Mouse (Mus musculus): ENCODE results near the gene Dus2. TPM values are rescaled to one million over a fixed set of nuclear protein-coding genes. Genes with fewer than 3 reads are reported as not detected.

Gene Dus2
- total and polyA plus RNA-seq, 2 experiments from 2014 or later: 15.4 to 20.2 TPM

DNA sequence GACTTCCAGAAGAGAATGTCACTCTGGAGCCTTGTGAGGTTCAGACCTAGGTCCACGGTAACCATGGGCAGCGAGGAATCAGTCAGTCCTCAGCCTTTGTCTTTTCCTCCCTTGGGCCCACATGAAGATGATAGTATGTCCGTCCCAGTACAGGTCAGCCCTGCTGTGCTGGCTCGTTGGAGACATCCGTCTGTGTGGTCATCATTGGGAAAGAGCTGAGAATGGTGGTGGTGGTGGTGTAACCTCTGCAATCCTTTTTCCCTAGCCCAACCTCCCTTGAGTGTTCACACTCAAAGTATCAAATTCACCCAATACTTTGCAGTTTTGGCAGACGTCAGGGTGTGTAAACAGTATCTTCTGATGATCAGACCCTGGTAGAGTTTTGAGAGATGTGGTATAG lies 58.7 kb downstream of the Dus2 start:
- TF ChIP-seq CTCF (IDR thresholded peaks at IDR 0.05; ENCODE audit: low read depth): no peak
- Histone ChIP-seq H3K36me3 (ENCODE audit: insufficient read depth, low read length) (peaks cover 28% of the 10 kb centered on the region), H3K4me2 (ENCODE audit: low read depth, low read length) (no peak overlapping the region), H3K27me3 (ENCODE audit: insufficient read depth, low read length) (no peaks in the 10 kb centered on the region), H3K9me3 (ENCODE audit: low read length) (no peaks in the 10 kb centered on the region), H3K4me1 (ENCODE audit: insufficient read depth, low read length) (no peaks in the 10 kb centered on the region), H3K4me3 (ENCODE audit: low read length) (no peak overlapping the region), H3K27ac (no peak overlapping the region), H3K9ac (replicated peaks; ENCODE audit: low read length) (no peak overlapping the region)
- 79% methylated on average over 6 of the region's 6 CpGs for WGBS
- ATAC-seq (no peak), DNase-seq (ENCODE audit: low spot score) (no peak)

DNA sequence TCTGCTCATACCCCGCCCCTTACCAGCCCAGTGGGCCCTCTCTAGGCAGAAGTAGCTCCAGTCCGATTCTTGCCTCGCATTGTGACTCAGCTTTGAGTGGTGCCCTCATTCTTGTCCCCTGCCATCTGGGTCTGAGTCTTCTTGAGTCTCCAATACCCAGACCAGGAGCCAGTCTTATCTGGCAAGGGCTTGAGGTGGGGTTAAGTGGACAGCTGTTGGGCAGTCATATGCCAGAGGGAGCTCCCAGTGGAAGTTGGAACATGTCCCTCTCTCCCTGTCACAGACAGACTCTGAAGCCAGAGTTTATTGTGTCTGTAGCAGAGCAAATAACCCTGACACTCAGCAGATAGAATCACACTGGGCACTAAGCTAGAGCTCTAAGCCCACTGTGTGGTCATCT lies 59.9 kb downstream of the Dus2 start:
- 85% methylated on average over 3 of the region's 3 CpGs for WGBS
- Histone ChIP-seq H3K27me3 (ENCODE audit: insufficient read depth, low read length) (no peaks in the 10 kb centered on the region), H3K27ac (no peak overlapping the region), H3K4me1 (ENCODE audit: insufficient read depth, low read length) (no peaks in the 10 kb centered on the region), H3K4me3 (ENCODE audit: low read length) (no peak overlapping the region), H3K9ac (replicated peaks; ENCODE audit: low read length) (no peak overlapping the region), H3K4me2 (ENCODE audit: low read depth, low read length) (no peak overlapping the region), H3K9me3 (ENCODE audit: low read length) (no peaks in the 10 kb centered on the region), H3K36me3 (ENCODE audit: insufficient read depth, low read length) (peaks cover 26% of the 10 kb centered on the region)
- no peak for ATAC-seq
- no peak for TF ChIP-seq CTCF (IDR thresholded peaks at IDR 0.05; ENCODE audit: low read depth)
- no peak for DNase-seq (ENCODE audit: low spot score)

DNA sequence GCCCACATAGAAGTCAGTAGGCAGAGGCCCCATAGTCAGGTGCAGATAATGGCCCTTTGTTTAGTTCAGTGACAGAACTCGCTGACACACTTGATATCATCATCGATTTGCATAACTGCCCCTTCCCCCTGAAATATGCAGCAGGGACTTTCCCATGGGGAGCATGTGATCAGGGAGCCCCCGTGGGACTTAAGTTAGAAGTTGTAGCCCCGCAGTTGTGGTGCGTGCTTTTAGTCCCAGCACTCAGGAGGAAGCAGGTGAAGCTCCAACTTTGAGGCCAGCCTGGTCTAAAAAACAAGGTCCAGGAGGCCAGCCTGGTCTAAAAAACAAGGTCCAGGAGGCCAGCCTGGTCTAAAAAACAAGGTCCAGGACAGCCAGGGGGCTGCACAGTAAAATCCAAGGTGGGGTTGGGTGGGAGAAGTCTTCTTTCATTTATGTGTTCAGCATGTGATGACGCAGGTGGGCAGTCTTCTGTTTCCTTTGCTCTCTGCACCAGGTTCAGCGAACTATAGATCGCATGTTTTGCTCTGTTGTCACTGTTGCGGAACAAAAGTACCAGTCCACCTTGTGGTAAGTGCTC lies 61.5 kb downstream of the Dus2 start:
- Histone ChIP-seq H3K27me3 (ENCODE audit: insufficient read depth, low read length) (no peaks in the 10 kb centered on the region), H3K36me3 (ENCODE audit: insufficient read depth, low read length) (peaks cover 26% of the 10 kb centered on the region), H3K4me3 (ENCODE audit: low read length) (no peak overlapping the region), H3K9me3 (ENCODE audit: low read length) (no peaks in the 10 kb centered on the region), H3K4me1 (ENCODE audit: insufficient read depth, low read length) (no peaks in the 10 kb centered on the region), H3K9ac (replicated peaks; ENCODE audit: low read length) (no peak overlapping the region), H3K27ac (no peak overlapping the region), H3K4me2 (ENCODE audit: low read depth, low read length) (no peak overlapping the region)
- 86% methylated on average over 9 of the region's 9 CpGs for WGBS
- ATAC-seq: no peak
- no peak for DNase-seq (ENCODE audit: low spot score)
- TF ChIP-seq CTCF (IDR thresholded peaks at IDR 0.05; ENCODE audit: low read depth): no peak

DNA sequence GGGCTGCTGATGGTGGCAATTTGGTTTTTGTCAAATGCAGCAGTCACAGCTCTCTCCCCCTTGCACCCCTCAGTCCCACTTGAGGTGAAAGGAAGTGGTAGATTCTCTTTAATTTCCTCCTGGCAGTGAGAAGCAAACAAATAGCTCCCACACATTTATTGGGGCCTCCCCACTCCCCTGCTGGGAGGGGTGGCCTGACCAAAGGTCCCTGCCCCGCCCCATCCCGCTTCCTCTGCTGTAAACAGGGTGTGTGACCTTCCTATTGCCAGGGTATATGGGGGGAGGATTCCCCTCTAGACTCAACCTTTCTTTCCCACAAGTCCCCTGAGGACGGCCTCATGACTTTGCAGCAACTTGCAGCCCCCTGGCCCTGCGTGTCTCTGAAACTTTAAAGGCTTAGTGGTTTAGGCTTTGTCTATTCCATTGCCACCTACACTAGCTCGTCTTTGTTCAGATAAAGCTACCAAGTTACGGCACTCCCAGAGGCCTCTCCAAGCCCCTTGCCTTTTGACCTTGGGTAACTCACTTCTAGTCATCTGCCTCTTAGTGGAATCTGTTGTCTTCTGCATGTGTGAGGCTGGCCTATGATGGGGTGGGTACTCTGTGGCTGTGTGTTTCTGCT lies 63.2 kb downstream of the Dus2 start:
- ATAC-seq (no peak), DNase-seq (ENCODE audit: low spot score) (no peak)
- Histone ChIP-seq H3K27ac (no peak overlapping the region), H3K36me3 (ENCODE audit: insufficient read depth, low read length) (peaks cover 22% of the 10 kb centered on the region), H3K4me3 (ENCODE audit: low read length) (no peak overlapping the region), H3K9me3 (ENCODE audit: low read length) (no peaks in the 10 kb centered on the region), H3K4me2 (ENCODE audit: low read depth, low read length) (no peak overlapping the region), H3K4me1 (ENCODE audit: insufficient read depth, low read length) (no peaks in the 10 kb centered on the region), H3K27me3 (ENCODE audit: insufficient read depth, low read length) (no peaks in the 10 kb centered on the region), H3K9ac (replicated peaks; ENCODE audit: low read length) (no peak overlapping the region)
- TF ChIP-seq CTCF (IDR thresholded peaks at IDR 0.05; ENCODE audit: low read depth): no peak
- 79% methylated on average over 6 of the region's 6 CpGs for WGBS

DNA sequence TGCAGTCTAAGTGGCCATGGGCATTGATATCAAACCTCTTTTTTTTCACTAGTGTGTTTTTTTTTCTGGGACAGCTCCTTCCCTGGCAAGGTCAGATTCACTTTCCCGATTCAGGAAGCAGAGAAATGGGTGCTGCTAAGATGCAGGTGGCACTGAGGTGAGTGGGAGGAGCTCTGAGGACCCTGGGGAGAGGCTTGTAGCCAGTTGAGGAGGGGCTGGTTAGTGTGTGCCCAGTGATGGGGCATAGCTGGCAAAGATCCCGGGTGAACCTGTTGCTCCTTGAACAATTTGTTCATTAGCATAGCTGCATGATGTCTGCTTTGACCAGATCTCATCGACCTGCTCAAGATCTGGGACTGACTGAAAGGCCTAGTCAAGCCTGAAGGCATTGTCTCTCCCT lies 63.9 kb downstream of the Dus2 start:
- Histone ChIP-seq H3K36me3 (ENCODE audit: insufficient read depth, low read length) (peaks cover 22% of the 10 kb centered on the region), H3K4me3 (ENCODE audit: low read length) (no peak overlapping the region), H3K9ac (replicated peaks; ENCODE audit: low read length) (no peak overlapping the region), H3K4me2 (ENCODE audit: low read depth, low read length) (no peak overlapping the region), H3K9me3 (ENCODE audit: low read length) (no peaks in the 10 kb centered on the region), H3K27me3 (ENCODE audit: insufficient read depth, low read length) (no peaks in the 10 kb centered on the region), H3K4me1 (ENCODE audit: insufficient read depth, low read length) (no peaks in the 10 kb centered on the region), H3K27ac (no peak overlapping the region)
- peak; percentile 39 for DNase-seq (ENCODE audit: low spot score)
- TF ChIP-seq CTCF (IDR thresholded peaks at IDR 0.05; ENCODE audit: low read depth): no peak
- 34% methylated on average over 3 of the region's 3 CpGs for WGBS
- no peak for ATAC-seq

DNA sequence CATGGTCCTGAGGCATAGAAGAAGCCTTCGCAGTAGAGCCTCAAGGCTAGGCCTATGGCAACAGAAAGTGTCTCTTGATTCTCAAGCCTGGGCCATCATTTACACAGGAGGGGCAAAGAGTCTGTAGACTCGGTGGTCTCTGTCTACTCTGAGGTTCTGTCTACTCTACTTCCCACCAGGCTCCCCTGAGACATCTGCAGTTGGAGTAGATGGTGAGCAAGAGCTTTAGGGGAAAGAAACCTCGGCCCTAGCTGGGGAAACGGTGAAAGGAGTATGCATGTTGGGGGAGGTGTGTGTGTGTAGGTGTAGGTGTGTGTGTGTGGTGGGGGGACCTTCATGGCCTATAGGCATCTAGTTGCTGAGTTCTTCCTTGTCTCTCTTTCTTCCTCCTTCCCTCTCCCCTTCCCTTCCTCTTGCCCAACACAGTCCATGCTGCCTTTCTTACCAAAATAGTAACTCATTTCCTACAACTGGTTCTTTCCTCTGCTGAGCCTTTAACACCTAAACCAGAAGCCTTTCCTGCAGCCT lies 65.4 kb downstream of the Dus2 start:
- no peak overlapping the region for H3K9ac ChIP-seq (replicated peaks; ENCODE audit: low read length)
- peaks cover 5% of the 10 kb centered on the region; the same call in 1 of the 2 replicates for H3K4me1 ChIP-seq (ENCODE audit: insufficient read depth, low read length)
- ATAC-seq: no peak
- H3K4me3 ChIP-seq (ENCODE audit: low read length): no peak overlapping the region
- 84% methylated on average over 4 of the region's 4 CpGs for WGBS
- DNase-seq (ENCODE audit: low spot score): no peak
- H3K27ac ChIP-seq: no peak overlapping the region
- no peaks in the 10 kb centered on the region for H3K9me3 ChIP-seq (ENCODE audit: low read length)
- no peaks in the 10 kb centered on the region for H3K27me3 ChIP-seq (ENCODE audit: insufficient read depth, low read length)
- H3K4me2 ChIP-seq (ENCODE audit: low read depth, low read length): no peak overlapping the region
- H3K36me3 ChIP-seq (ENCODE audit: insufficient read depth, low read length): peaks cover 15% of the 10 kb centered on the region
- TF ChIP-seq CTCF (IDR thresholded peaks at IDR 0.05; ENCODE audit: low read depth): no peak

Measured in hindbrain, postnatal 0 days (tissue).